Mouse (Mus musculus): ENCODE data around the gene Tmem18. TPM values are rescaled to one million over a fixed set of nuclear protein-coding genes. Genes with fewer than 3 reads are reported as not detected.

The Tmem18 gene
- polyA plus RNA-seq, 1 experiment = 31.1 TPM

GRCm38 (mm10) chr12:30596818-30597407, 12.7 kb downstream of the Tmem18 start:
- Histone ChIP-seq H3K27ac (ENCODE audit: insufficient read depth, low read length) (no peak overlapping the region), H3K4me1 (ENCODE audit: control insufficient read depth, insufficient read depth, low read length) (no peaks in the 10 kb centered on the region; the same call in 1 of the 2 replicates), H3K4me3 (ENCODE audit: insufficient read depth, low read length) (no peak overlapping the region)
- TF ChIP-seq POLR2A (IDR thresholded peaks at IDR 0.05; ENCODE audit: low read depth, low read length) = no peak
- TF ChIP-seq CTCF (IDR thresholded peaks at IDR 0.05; ENCODE audit: borderline replicate concordance, insufficient read depth, low read length) = peak; percentile 60; the same call in 1 of the 2 replicates

GRCm38 (mm10) chr12:30598955-30599354, 14.7 kb downstream of the Tmem18 start:
- H3K4me1 ChIP-seq (ENCODE audit: control insufficient read depth, insufficient read depth, low read length) = no peaks in the 10 kb centered on the region; the same call in 1 of the 2 replicates
- no peak overlapping the region for H3K4me3 ChIP-seq (ENCODE audit: insufficient read depth, low read length)
- no peak overlapping the region for H3K27ac ChIP-seq (ENCODE audit: insufficient read depth, low read length)
- no peak for TF ChIP-seq POLR2A (IDR thresholded peaks at IDR 0.05; ENCODE audit: low read depth, low read length)
- no peak for TF ChIP-seq CTCF (IDR thresholded peaks at IDR 0.05; ENCODE audit: borderline replicate concordance, insufficient read depth, low read length)

- Histone ChIP-seq H3K4me1 (ENCODE audit: control insufficient read depth, insufficient read depth, low read length) (no peaks in the 10 kb centered on the region; the same call in 1 of the 2 replicates), H3K4me3 (ENCODE audit: insufficient read depth, low read length) (no peak overlapping the region), H3K27ac (ENCODE audit: insufficient read depth, low read length) (no peak overlapping the region)
- no peak for TF ChIP-seq POLR2A (IDR thresholded peaks at IDR 0.05; ENCODE audit: low read depth, low read length)
- no peak for TF ChIP-seq CTCF (IDR thresholded peaks at IDR 0.05; ENCODE audit: borderline replicate concordance, insufficient read depth, low read length)
Measured at GRCm38 (mm10) chr12:30599474-30599873, 15.2 kb downstream of the Tmem18 start.

GRCm38 (mm10) chr12:30599997-30600396, 15.8 kb downstream of the Tmem18 start:
- no peaks in the 10 kb centered on the region; the same call in 1 of the 2 replicates for H3K4me1 ChIP-seq (ENCODE audit: control insufficient read depth, insufficient read depth, low read length)
- no peak overlapping the region for H3K27ac ChIP-seq (ENCODE audit: insufficient read depth, low read length)
- H3K4me3 ChIP-seq (ENCODE audit: insufficient read depth, low read length) = no peak overlapping the region
- no peak for TF ChIP-seq CTCF (IDR thresholded peaks at IDR 0.05; ENCODE audit: borderline replicate concordance, insufficient read depth, low read length)
- no peak for TF ChIP-seq POLR2A (IDR thresholded peaks at IDR 0.05; ENCODE audit: low read depth, low read length)

- Histone ChIP-seq H3K27ac (ENCODE audit: insufficient read depth, low read length) (no peak overlapping the region), H3K4me1 (ENCODE audit: control insufficient read depth, insufficient read depth, low read length) (no peaks in the 10 kb centered on the region; the same call in 1 of the 2 replicates), H3K4me3 (ENCODE audit: insufficient read depth, low read length) (no peak overlapping the region)
- TF ChIP-seq POLR2A (IDR thresholded peaks at IDR 0.05; ENCODE audit: low read depth, low read length) = no peak
- no peak for TF ChIP-seq CTCF (IDR thresholded peaks at IDR 0.05; ENCODE audit: borderline replicate concordance, insufficient read depth, low read length)
Measured at GRCm38 (mm10) chr12:30604012-30604411, 19.8 kb downstream of the Tmem18 start.

GRCm38 (mm10) chr12:30604876-30605275, 20.6 kb downstream of the Tmem18 start:
- H3K4me3 ChIP-seq (ENCODE audit: insufficient read depth, low read length) = no peak overlapping the region
- H3K4me1 ChIP-seq (ENCODE audit: control insufficient read depth, insufficient read depth, low read length) = no peaks in the 10 kb centered on the region
- H3K27ac ChIP-seq (ENCODE audit: insufficient read depth, low read length) = no peak overlapping the region
- TF ChIP-seq CTCF (IDR thresholded peaks at IDR 0.05; ENCODE audit: borderline replicate concordance, insufficient read depth, low read length) (no peak), POLR2A (IDR thresholded peaks at IDR 0.05; ENCODE audit: low read depth, low read length) (no peak)

GRCm38 (mm10) chr12:30605941-30606340, 21.7 kb downstream of the Tmem18 start:
- Histone ChIP-seq H3K4me3 (ENCODE audit: insufficient read depth, low read length) (no peak overlapping the region), H3K27ac (ENCODE audit: insufficient read depth, low read length) (no peak overlapping the region), H3K4me1 (ENCODE audit: control insufficient read depth, insufficient read depth, low read length) (no peaks in the 10 kb centered on the region)
- no peak for TF ChIP-seq CTCF (IDR thresholded peaks at IDR 0.05; ENCODE audit: borderline replicate concordance, insufficient read depth, low read length)
- TF ChIP-seq POLR2A (IDR thresholded peaks at IDR 0.05; ENCODE audit: low read depth, low read length) = no peak

- H3K27ac ChIP-seq (ENCODE audit: insufficient read depth, low read length) = no peak overlapping the region
- H3K4me1 ChIP-seq (ENCODE audit: control insufficient read depth, insufficient read depth, low read length) = no peaks in the 10 kb centered on the region
- no peak for TF ChIP-seq CTCF (IDR thresholded peaks at IDR 0.05; ENCODE audit: borderline replicate concordance, insufficient read depth, low read length)
- TF ChIP-seq POLR2A (IDR thresholded peaks at IDR 0.05; ENCODE audit: low read depth, low read length) = no peak
- H3K4me3 ChIP-seq (ENCODE audit: insufficient read depth, low read length) = no peak overlapping the region
Measured at GRCm38 (mm10) chr12:30606743-30607142, 22.5 kb downstream of the Tmem18 start.

- Histone ChIP-seq H3K4me3 (ENCODE audit: insufficient read depth, low read length) (no peak overlapping the region), H3K4me1 (ENCODE audit: control insufficient read depth, insufficient read depth, low read length) (no peaks in the 10 kb centered on the region), H3K27ac (ENCODE audit: insufficient read depth, low read length) (no peak overlapping the region)
- TF ChIP-seq CTCF (IDR thresholded peaks at IDR 0.05; ENCODE audit: borderline replicate concordance, insufficient read depth, low read length) = no peak
- no peak for TF ChIP-seq POLR2A (IDR thresholded peaks at IDR 0.05; ENCODE audit: low read depth, low read length)
Measured at GRCm38 (mm10) chr12:30618425-30618824, 34.2 kb downstream of the Tmem18 start.

GRCm38 (mm10) chr12:30628466-30628865, 44.2 kb downstream of the Tmem18 start:
- Histone ChIP-seq H3K4me1 (ENCODE audit: control insufficient read depth, insufficient read depth, low read length) (no peaks in the 10 kb centered on the region), H3K4me3 (ENCODE audit: insufficient read depth, low read length) (no peak overlapping the region), H3K27ac (ENCODE audit: insufficient read depth, low read length) (no peak overlapping the region)
- no peak for TF ChIP-seq POLR2A (IDR thresholded peaks at IDR 0.05; ENCODE audit: low read depth, low read length)
- no peak for TF ChIP-seq CTCF (IDR thresholded peaks at IDR 0.05; ENCODE audit: borderline replicate concordance, insufficient read depth, low read length)

Data from embryonic fibroblast, embryonic 13.5 days (primary cell).